Mouse (Mus musculus) splenic B cell, adult 2 months (primary cell): ENCODE data around the gene Gm45716.

Experiments
- DNase-seq: peaks from one replicate; pipeline ENCODE4 v3.0.0-alpha.2; 2011; ENCODE audit warnings: low read depth, low spot score
- H3K27me3 ChIP-seq: 2 replicates; pipeline ENCODE4 v1.6.1; 2012; ENCODE audit warnings: mild to moderate bottlenecking, low read length, moderate library complexity, mixed read lengths; ENCODE audit not compliant: control insufficient read depth, poor library complexity, insufficient read depth, severe bottlenecking
- H3K36me3 ChIP-seq: 2 replicates; pipeline ENCODE4 v1.6.1; 2012; ENCODE audit warnings: mild to moderate bottlenecking, low read length, moderate library complexity, mixed read lengths; ENCODE audit not compliant: control insufficient read depth, poor library complexity, insufficient read depth, severe bottlenecking

The Gm45716 gene

GRCm38 (mm10) chr11:90251923-90252322, 64.4 kb downstream of the Gm45716 start:
- DNase-seq = no peak
- H3K27me3 ChIP-seq = no peaks in the 10 kb centered on the region
- no peaks in the 10 kb centered on the region; the same call in 1 of the 2 replicates for H3K36me3 ChIP-seq

- H3K36me3 ChIP-seq = no peaks in the 10 kb centered on the region; the same call in 1 of the 2 replicates
- DNase-seq = no peak
- no peaks in the 10 kb centered on the region for H3K27me3 ChIP-seq
Observed at GRCm38 (mm10) chr11:90252366-90252765, 64.9 kb downstream of the Gm45716 start.

GRCm38 (mm10) chr11:90254536-90254935, 67.1 kb downstream of the Gm45716 start:
- no peak for DNase-seq
- H3K27me3 ChIP-seq = no peaks in the 10 kb centered on the region
- H3K36me3 ChIP-seq = no peaks in the 10 kb centered on the region; the same call in 1 of the 2 replicates

- Histone ChIP-seq H3K27me3 (no peaks in the 10 kb centered on the region), H3K36me3 (peaks cover 2% of the 10 kb centered on the region)
- DNase-seq = no peak
Observed at GRCm38 (mm10) chr11:90255687-90256086, 68.2 kb downstream of the Gm45716 start.

- Histone ChIP-seq H3K27me3 (no peaks in the 10 kb centered on the region), H3K36me3 (peaks cover 3% of the 10 kb centered on the region)
- DNase-seq = no peak
Observed at GRCm38 (mm10) chr11:90256833-90257525, 69.5 kb downstream of the Gm45716 start.

- Histone ChIP-seq H3K27me3 (no peaks in the 10 kb centered on the region), H3K36me3 (peaks cover 3% of the 10 kb centered on the region)
- DNase-seq = no peak
Observed at GRCm38 (mm10) chr11:90258321-90258927, 70.9 kb downstream of the Gm45716 start.

- no peak for DNase-seq
- Histone ChIP-seq H3K27me3 (no peaks in the 10 kb centered on the region), H3K36me3 (peaks cover 3% of the 10 kb centered on the region)
Observed at GRCm38 (mm10) chr11:90259071-90259470, 71.6 kb downstream of the Gm45716 start.

- H3K27me3 ChIP-seq = no peaks in the 10 kb centered on the region
- peaks cover 3% of the 10 kb centered on the region for H3K36me3 ChIP-seq
- DNase-seq = peak; percentile 28
Observed at GRCm38 (mm10) chr11:90259826-90260225, 72.3 kb downstream of the Gm45716 start.

- DNase-seq = peak; percentile 85
- Histone ChIP-seq H3K36me3 (peaks cover 5% of the 10 kb centered on the region), H3K27me3 (no peaks in the 10 kb centered on the region)
Observed at GRCm38 (mm10) chr11:90264180-90264579, 76.7 kb downstream of the Gm45716 start.

GRCm38 (mm10) chr11:90265581-90265980, 78.1 kb downstream of the Gm45716 start:
- peaks cover 8% of the 10 kb centered on the region for H3K36me3 ChIP-seq
- H3K27me3 ChIP-seq = no peaks in the 10 kb centered on the region
- no peak for DNase-seq

- DNase-seq = no peak
Observed at GRCm38 (mm10) chr11:90268934-90269333, 81.5 kb downstream of the Gm45716 start.

GRCm38 (mm10) chr11:90269398-90270123, 82.1 kb downstream of the Gm45716 start:
- no peak for DNase-seq
- no peaks in the 10 kb centered on the region for H3K27me3 ChIP-seq
- H3K36me3 ChIP-seq = peaks cover 5% of the 10 kb centered on the region

More at GRCm38 (mm10) chr11:90268934-90269333, 81.5 kb downstream of the Gm45716 start:
- Histone ChIP-seq H3K36me3 (peaks cover 5% of the 10 kb centered on the region), H3K27me3 (no peaks in the 10 kb centered on the region)

- peaks cover 5% of the 10 kb centered on the region for H3K36me3 ChIP-seq
- no peaks in the 10 kb centered on the region for H3K27me3 ChIP-seq
- no peak for DNase-seq
Observed at GRCm38 (mm10) chr11:90270132-90270877, 82.8 kb downstream of the Gm45716 start.

- H3K27me3 ChIP-seq = no peaks in the 10 kb centered on the region
- DNase-seq = no peak
- peaks cover 10% of the 10 kb centered on the region for H3K36me3 ChIP-seq
Observed at GRCm38 (mm10) chr11:90274187-90274586, 86.7 kb downstream of the Gm45716 start.
